Mouse (Mus musculus) ES-Bruce4 (cell line): Measurements from ENCODE around the gene Rrp7a. TPM values are rescaled to one million over a fixed set of nuclear protein-coding genes. Genes with fewer than 3 reads are reported as not detected.

ENCODE experiments used
- H3K27ac ChIP-seq: 2 replicates; pipeline ENCODE4 v1.5.1; 2012; ENCODE audit warnings: low read length, inconsistent platforms; ENCODE audit not compliant: insufficient read depth
- H3K27me3 ChIP-seq: 2 replicates; pipeline ENCODE4 v1.6.1; 2012; ENCODE audit warnings: mild to moderate bottlenecking, low read length, inconsistent platforms; ENCODE audit not compliant: control insufficient read depth, poor library complexity, insufficient read depth, severe bottlenecking
- H3K36me3 ChIP-seq: 2 replicates; pipeline ENCODE4 v1.6.1; 2012; ENCODE audit warnings: inconsistent platforms, mild to moderate bottlenecking, low read length, moderate library complexity; ENCODE audit not compliant: control insufficient read depth, poor library complexity, insufficient read depth, severe bottlenecking
- H3K4me1 ChIP-seq: one replicate; pipeline ENCODE4 v1.8.1; 2011; ENCODE audit warnings: low read length; ENCODE audit not compliant: control insufficient read depth, insufficient read depth
- H3K4me3 ChIP-seq: 2 replicates; pipeline ENCODE4 v1.5.1; 2011; ENCODE audit warnings: low read depth, mild to moderate bottlenecking, low read length
- H3K9ac ChIP-seq: 2 replicates; pipeline ENCODE4 v1.6.1; 2012; ENCODE audit warnings: low read depth, mild to moderate bottlenecking, inconsistent platforms; ENCODE audit not compliant: poor library complexity, severe bottlenecking
- H3K9me3 ChIP-seq: replicated peaks from 2 replicates; pipeline ENCODE4 v1.6.1; 2012; ENCODE audit warnings: mild to moderate bottlenecking, low read length, inconsistent platforms; ENCODE audit not compliant: control insufficient read depth, poor library complexity, insufficient read depth, severe bottlenecking
- CTCF ChIP-seq: IDR thresholded peaks from one replicate; pipeline ENCODE4 v1.8.1; 2011; ENCODE audit warnings: low read depth, low read length
- EP300 ChIP-seq: IDR thresholded peaks from 2 replicates; pipeline ENCODE4 v1.6.1; 2011; ENCODE audit warnings: low read depth, low read length; ENCODE audit not compliant: insufficient read depth
- POLR2A ChIP-seq: IDR thresholded peaks from one replicate; pipeline ENCODE4 v1.8.1; 2011; ENCODE audit warnings: low read length; ENCODE audit not compliant: insufficient read depth
- polyA plus RNA-seq: library from polyadenylated mRNA; stranded (reverse); fragments of >200 nt; gene quantifications from 2 replicates; pipeline ENCODE4 v1.2.4, GENCODE M21; 2011; ENCODE audit warnings: low read depth; ENCODE audit not compliant: missing spikeins, insufficient read depth, insufficient read length

Rrp7a gene
- polyA plus RNA-seq: 90.8 and 102 TPM in 2 replicates

- H3K9me3 ChIP-seq: no peaks in the 10 kb centered on the region
- H3K9ac ChIP-seq: peak within 1 kb of the TSS; percentile 63
- peaks cover 28% of the 10 kb centered on the region for H3K36me3 ChIP-seq
- no peak within 1 kb of the TSS for H3K27ac ChIP-seq
- TF ChIP-seq EP300 (no peak), POLR2A (peak; percentile 68)
- no peaks in the 10 kb centered on the region for H3K4me1 ChIP-seq
- peak within 1 kb of the TSS; percentile 81 for H3K4me3 ChIP-seq
- no peaks in the 10 kb centered on the region for H3K27me3 ChIP-seq
Measured at GRCm38 (mm10) chr15:83122566-83123145, at the start of gene Rrp7a. Rrp7a (minus strand) TSS chr15:83122801.

- Histone ChIP-seq H3K36me3 (no peaks in the 10 kb centered on the region), H3K4me1 (peaks cover 3% of the 10 kb centered on the region), H3K4me3 (peak overlapping the region; percentile 86), H3K27ac (peak overlapping the region; percentile 48; the same call in 1 of the 2 replicates), H3K27me3 (no peaks in the 10 kb centered on the region), H3K9me3 (no peaks in the 10 kb centered on the region), H3K9ac (peak overlapping the region; percentile 56)
- TF ChIP-seq CTCF: no peak
- TF ChIP-seq POLR2A: peak; percentile 88
- no peak for TF ChIP-seq EP300
Measured at GRCm38 (mm10) chr15:83171712-83172481, 49.3 kb upstream of the Rrp7a start.

GRCm38 (mm10) chr15:83170956-83171659 is 48.5 kb upstream of the Rrp7a start:
- Histone ChIP-seq H3K4me1 (peaks cover 5% of the 10 kb centered on the region), H3K4me3 (peak overlapping the region; percentile 82), H3K27me3 (no peaks in the 10 kb centered on the region), H3K36me3 (no peaks in the 10 kb centered on the region), H3K9me3 (no peaks in the 10 kb centered on the region), H3K27ac (no peak overlapping the region), H3K9ac (peak overlapping the region; percentile 56)
- TF ChIP-seq CTCF (no peak), EP300 (no peak), POLR2A (no peak)

GRCm38 (mm10) chr15:83169772-83170722 is 47.4 kb upstream of the Rrp7a start:
- no peaks in the 10 kb centered on the region for H3K27me3 ChIP-seq
- H3K4me1 ChIP-seq: peaks cover 7% of the 10 kb centered on the region
- H3K9ac ChIP-seq: no peak overlapping the region
- no peaks in the 10 kb centered on the region for H3K36me3 ChIP-seq
- no peak for TF ChIP-seq EP300
- TF ChIP-seq CTCF: no peak
- TF ChIP-seq POLR2A: no peak
- no peak overlapping the region for H3K27ac ChIP-seq
- H3K9me3 ChIP-seq: no peaks in the 10 kb centered on the region
- no peak overlapping the region for H3K4me3 ChIP-seq

GRCm38 (mm10) chr15:83168875-83169771 is 46.5 kb upstream of the Rrp7a start:
- H3K36me3 ChIP-seq: no peaks in the 10 kb centered on the region
- no peak overlapping the region for H3K27ac ChIP-seq
- H3K4me1 ChIP-seq: peaks cover 7% of the 10 kb centered on the region
- H3K9me3 ChIP-seq: no peaks in the 10 kb centered on the region
- H3K27me3 ChIP-seq: no peaks in the 10 kb centered on the region
- TF ChIP-seq CTCF (no peak), POLR2A (no peak), EP300 (no peak)
- no peak overlapping the region for H3K4me3 ChIP-seq
- H3K9ac ChIP-seq: no peak overlapping the region
